Mouse (Mus musculus) stomach, postnatal 0 days (tissue): ENCODE measurements at regions not wholly inside any gene's neighbourhood (a gene's known extent, or its start where the extent isn't known, plus 50 kb on each side); places are given as distances from the start of the nearest gene placed in this dataset.

Experiments used
- CTCF ChIP-seq: IDR thresholded peaks from 2 replicates; pipeline ENCODE4 v1.5.1; 2016; ENCODE audit warnings: antibody characterized with exemption, low read depth, mild to moderate bottlenecking, moderate library complexity
- EP300 ChIP-seq: optimal IDR thresholded peaks from 2 replicates; pipeline ENCODE3; 2016; ENCODE audit warnings: antibody characterized with exemption

- TF ChIP-seq CTCF: no peak
- TF ChIP-seq EP300: no peak
Measured at GRCm38 (mm10) chr8:126772748-126773147, 172.9 kb downstream of the Tomm20 start.
